19 mouse cellular contexts compared by ENCODE assay signal in the genomic region with DNA sequence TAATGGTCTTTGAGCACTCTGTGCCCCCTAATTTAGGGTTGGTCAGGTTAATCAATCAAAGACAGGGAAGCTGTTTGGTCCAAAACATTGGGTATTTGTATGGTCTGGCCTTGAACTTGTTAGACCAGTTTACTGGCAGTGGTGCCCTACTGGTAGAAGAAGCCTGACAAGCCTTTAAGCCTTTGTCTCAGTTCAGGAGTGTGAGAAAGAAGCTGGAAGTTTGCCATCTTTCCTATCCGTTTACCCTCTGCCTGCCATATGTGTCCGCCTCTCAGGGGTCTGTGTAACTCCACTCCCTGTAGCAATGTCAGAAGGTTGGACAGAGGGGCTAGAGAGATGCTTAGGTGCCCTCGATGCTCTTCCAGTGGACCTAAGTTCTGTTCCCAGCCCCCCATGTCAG. TPM values are rescaled to one million over a fixed set of nuclear protein-coding genes. Genes with fewer than 3 reads are reported as not detected.
A peak's percentile ranks its signal among the peaks of the same experiment; 100 is the strongest.
DNase-seq lines count a peak whose midpoint lies in the region; ATAC-seq and TF ChIP-seq lines count a peak whose summit lies in the region.
"Had no signal": no experiment of that assay in that cellular context is flagged by ENCODE, and none has a peak within 500 bp of the region (broad histone marks: within the 10 kb centered on the region; RNA-seq: fewer than 3 reads in every experiment).

No protein-coding gene starts in this region.

- no peak overlapping the region for H3K4me2 ChIP-seq in hindbrain, postnatal 0 days (ENCODE audit: low read depth, low read length)
- H3K4me2 ChIP-seq in hindbrain, embryonic 14.5 days (replicated peaks), result no peak overlapping the region
- H3K4me2 ChIP-seq in limb, embryonic 14.5 days (replicated peaks; ENCODE audit: low read depth, low read length, severe bottlenecking), result no peak overlapping the region
- H3K4me2 ChIP-seq: embryonic facial prominence, embryonic 12.5 days; forebrain, embryonic 13.5 days; forebrain, embryonic 15.5 days had no signal

- H3K9ac ChIP-seq in hindbrain, postnatal 0 days (replicated peaks; ENCODE audit: low read length), result no peak overlapping the region
- H3K9ac ChIP-seq in hindbrain, embryonic 14.5 days, result no peak overlapping the region
- no peak overlapping the region for H3K9ac ChIP-seq in limb, embryonic 14.5 days (ENCODE audit: low read depth, low read length, severe bottlenecking)
- H3K9ac ChIP-seq: embryonic facial prominence, embryonic 12.5 days; forebrain, embryonic 13.5 days; forebrain, embryonic 15.5 days; forebrain, postnatal 0 days had no signal

- no peak overlapping the region for H3K4me3 ChIP-seq in hindbrain, postnatal 0 days (ENCODE audit: low read length)
- H3K4me3 ChIP-seq in hindbrain, embryonic 14.5 days (replicated peaks; ENCODE audit: low read length), result no peak overlapping the region
- no peak overlapping the region for H3K4me3 ChIP-seq in limb, embryonic 14.5 days (replicated peaks; ENCODE audit: low read length)
- H3K4me3 ChIP-seq in limb, embryonic 10.5 days, result no peak overlapping the region
- H3K4me3 ChIP-seq: embryonic facial prominence, embryonic 12.5 days; forebrain, embryonic 13.5 days; forebrain, embryonic 15.5 days had no signal

- no peaks in the 10 kb centered on the region for H3K9me3 ChIP-seq in hindbrain, postnatal 0 days (ENCODE audit: low read length)
- no peaks in the 10 kb centered on the region for H3K9me3 ChIP-seq in hindbrain, embryonic 14.5 days (ENCODE audit: control insufficient read depth, low read length)
- no peaks in the 10 kb centered on the region for H3K9me3 ChIP-seq in limb, embryonic 14.5 days (ENCODE audit: control insufficient read depth, low read length)
- no peaks in the 10 kb centered on the region for H3K9me3 ChIP-seq in limb, embryonic 10.5 days (replicated peaks)
- H3K9me3 ChIP-seq: embryonic facial prominence, embryonic 12.5 days; forebrain, embryonic 13.5 days; forebrain, embryonic 15.5 days had no signal

- peaks cover 47% of the 10 kb centered on the region for H3K36me3 ChIP-seq in hindbrain, postnatal 0 days (ENCODE audit: insufficient read depth, low read length)
- peaks cover 69% of the 10 kb centered on the region for H3K36me3 ChIP-seq in hindbrain, embryonic 14.5 days (replicated peaks; ENCODE audit: control insufficient read depth, insufficient read depth)
- H3K36me3 ChIP-seq in limb, embryonic 14.5 days (ENCODE audit: control insufficient read depth, insufficient read depth, low read length), result peaks cover 84% of the 10 kb centered on the region
- H3K36me3 ChIP-seq in limb, embryonic 10.5 days, result peaks cover 87% of the 10 kb centered on the region

- TF ChIP-seq CTCF in hindbrain, postnatal 0 days (IDR thresholded peaks at IDR 0.05; ENCODE audit: low read depth), result no peak

- H3K27me3 ChIP-seq in hindbrain, postnatal 0 days (ENCODE audit: insufficient read depth, low read length), result no peaks in the 10 kb centered on the region
- H3K27me3 ChIP-seq in hindbrain, embryonic 14.5 days (ENCODE audit: control insufficient read depth, insufficient read depth, low read length), result no peaks in the 10 kb centered on the region
- no peaks in the 10 kb centered on the region for H3K27me3 ChIP-seq in limb, embryonic 14.5 days (ENCODE audit: control insufficient read depth, insufficient read depth, low read length)
- no peaks in the 10 kb centered on the region for H3K27me3 ChIP-seq in limb, embryonic 10.5 days (ENCODE audit: low read depth, poor library complexity, severe bottlenecking)
- H3K27me3 ChIP-seq: embryonic facial prominence, embryonic 12.5 days; forebrain, embryonic 13.5 days; forebrain, embryonic 15.5 days had no signal

- TF ChIP-seq POLR2A in limb, embryonic 14.5 days (IDR thresholded peaks at IDR 0.05; ENCODE audit: borderline replicate concordance, extremely low read depth, insufficient read depth, insufficient read length), result no peak

- peak; percentile 10 for DNase-seq in hindbrain, postnatal 0 days (ENCODE audit: low spot score)
- no peak for DNase-seq in hindbrain, embryonic 14.5 days (ENCODE audit: low spot score)
- peak; percentile 22 for DNase-seq in limb, embryonic 14.5 days (ENCODE audit: low spot score)
- DNase-seq in limb, embryonic 10.5 days (ENCODE audit: low spot score), result no peak
- DNase-seq in testis, postnatal 14 days (ENCODE audit: low spot score), result no peak
- DNase-seq: adrenal gland, adult 2 months; adrenal gland, postnatal 10 days; adrenal gland, postnatal 25 days; cerebellum, adult 11 months; cerebellum, adult 18-20 months; cerebellum, adult 8-10 months; cerebellum, adult 9-11 months; cerebellum, postnatal 14 days; cerebellum, postnatal 36 days; embryo, embryonic 11 days; forebrain, postnatal 0 days had no signal

- no peak for ATAC-seq in hindbrain, postnatal 0 days
- no peak for ATAC-seq in hindbrain, embryonic 14.5 days (ENCODE audit: low FRiP score)
- ATAC-seq in limb, embryonic 14.5 days (ENCODE audit: low FRiP score, low read depth), result no peak
- ATAC-seq: forebrain, embryonic 13.5 days; forebrain, embryonic 15.5 days; forebrain, postnatal 0 days had no signal

- WGBS in hindbrain, postnatal 0 days, result 51% methylated on average over 3 of the region's 3 CpGs
- 74% methylated on average over 3 of the region's 3 CpGs for WGBS in hindbrain, embryonic 14.5 days
- WGBS in limb, embryonic 14.5 days, result 72% methylated on average over 3 of the region's 3 CpGs
- WGBS in limb, embryonic 10.5 days, result 92% methylated on average over 3 of the region's 3 CpGs

- no peak overlapping the region for H3K27ac ChIP-seq in hindbrain, postnatal 0 days
- no peak overlapping the region for H3K27ac ChIP-seq in hindbrain, embryonic 14.5 days
- no peak overlapping the region for H3K27ac ChIP-seq in limb, embryonic 14.5 days (replicated peaks; ENCODE audit: low read depth, low read length)
- H3K27ac ChIP-seq in limb, embryonic 10.5 days, result no peak overlapping the region
- H3K27ac ChIP-seq: forebrain, embryonic 13.5 days; forebrain, embryonic 15.5 days had no signal

- H3K4me1 ChIP-seq in hindbrain, postnatal 0 days (ENCODE audit: insufficient read depth, low read length), result no peaks in the 10 kb centered on the region
- no peaks in the 10 kb centered on the region for H3K4me1 ChIP-seq in hindbrain, embryonic 14.5 days (replicated peaks; ENCODE audit: control insufficient read depth, insufficient read depth, low read length)
- no peaks in the 10 kb centered on the region for H3K4me1 ChIP-seq in limb, embryonic 14.5 days (ENCODE audit: control insufficient read depth, insufficient read depth, low read length)
- peaks cover 18% of the 10 kb centered on the region for H3K4me1 ChIP-seq in limb, embryonic 10.5 days
- H3K4me1 ChIP-seq: forebrain, embryonic 13.5 days; forebrain, embryonic 15.5 days had no signal

RNA-seq across cellular contexts. Expression of gene Srp14, which starts 15.1 kb away (rescaled TPM):
- 126 and 151 TPM in 2 replicates for total RNA-seq in hindbrain, postnatal 0 days (2014; rRNA removed)
- 330 and 361 TPM in 2 replicates for polyA plus RNA-seq in hindbrain, postnatal 0 days (2015; fragmentation: Nextera tagmentation; extraction: Ambion mirVana)
- 298 and 339 TPM in 2 replicates for polyA plus RNA-seq in hindbrain, embryonic 14.5 days (2014; fragmentation: Nextera tagmentation; extraction: Ambion mirVana)
- 127 and 165 TPM in 2 replicates for polyA plus RNA-seq in limb, embryonic 14.5 days (2012; rRNA removed)
- 229 and 238 TPM in 2 replicates for polyA plus RNA-seq in limb, embryonic 14.5 days (2014; fragmentation: Nextera tagmentation; extraction: Ambion mirVana)
- 227 and 232 TPM in 2 replicates for polyA plus RNA-seq in limb, embryonic 10.5 days (2016; fragmentation: Nextera tagmentation; extraction: Ambion mirVana)

Comparison
In these comparisons a context has a peak if more than half of its experiments do, and no peak if none do; other contexts are left out.
1. DNase-seq: peak in hindbrain, postnatal 0 days (single experiment) and limb, embryonic 14.5 days (single experiment); none in hindbrain, embryonic 14.5 days (single experiment), limb, embryonic 10.5 days (single experiment) and testis, postnatal 14 days (single experiment).